Mouse (Mus musculus): ENCODE data around the gene Ccl17. TPM values are rescaled to one million over a fixed set of nuclear protein-coding genes. Genes with fewer than 3 reads are reported as not detected.

Gene Ccl17
- polyA plus RNA-seq, 1 experiment = 0.64 TPM

DNA sequence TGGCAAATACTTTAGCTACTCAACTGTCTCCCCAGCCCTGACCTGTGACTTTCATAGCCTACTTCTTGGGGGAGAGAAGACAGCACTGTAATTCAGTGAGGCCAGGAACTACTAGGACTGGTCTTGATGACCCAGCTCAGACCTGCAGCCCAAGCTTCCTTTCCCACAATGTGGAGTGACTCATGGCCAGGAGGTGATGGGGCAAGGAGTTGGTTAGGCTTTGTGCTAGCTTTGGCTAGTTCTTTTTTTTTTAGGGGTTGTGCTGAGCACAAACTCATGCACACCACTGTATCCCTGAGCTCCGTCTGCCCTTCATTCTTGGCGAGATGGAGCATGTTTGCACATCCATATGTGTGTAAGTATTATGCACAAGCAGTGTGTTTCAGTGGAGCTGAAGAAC, 33.9 kb upstream of the Ccl17 start:
- Histone ChIP-seq H3K4me3 (ENCODE audit: insufficient read depth, low read depth, low read length) (no peak overlapping the region), H3K4me1 (ENCODE audit: control insufficient read depth, insufficient read depth, low read length) (peaks cover 34% of the 10 kb centered on the region), H3K27ac (ENCODE audit: insufficient read depth, low read depth, low read length) (no peak overlapping the region), H3K36me3 (ENCODE audit: control insufficient read depth, insufficient read depth, low read length) (no peaks in the 10 kb centered on the region), H3K27me3 (replicated peaks; ENCODE audit: control insufficient read depth, insufficient read depth, low read length) (no peaks in the 10 kb centered on the region)
- TF ChIP-seq POLR2A (IDR thresholded peaks at IDR 0.05; ENCODE audit: low read depth, low read length) (no peak), CTCF (conservative IDR thresholded peaks at IDR 0.05; ENCODE audit: insufficient read depth, insufficient read length, low read depth, low read length) (no peak)
- WGBS = 93% methylated on average over 2 of the region's 2 CpGs
- DNase-seq = no peak

DNA sequence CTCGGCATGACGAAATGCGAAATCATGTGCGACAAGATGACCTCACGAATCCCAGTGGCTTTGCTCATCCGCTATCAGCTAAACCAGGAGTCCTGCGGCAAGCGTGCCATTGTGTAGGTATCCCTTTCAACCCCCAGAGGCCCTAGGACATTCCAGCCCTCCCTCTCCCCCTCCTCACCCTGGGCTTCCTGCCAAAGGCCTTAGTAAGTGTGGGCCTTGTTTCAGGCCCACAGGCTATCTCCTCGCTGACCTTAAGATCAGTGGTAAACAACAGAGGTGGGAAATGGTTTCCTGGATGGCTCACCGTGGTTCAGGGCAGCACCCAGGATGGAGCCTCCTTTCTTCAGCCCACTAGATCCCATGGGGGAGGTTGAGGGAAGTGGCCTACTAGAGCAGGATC, 32.2 kb upstream of the Ccl17 start:
- TF ChIP-seq CTCF (conservative IDR thresholded peaks at IDR 0.05; ENCODE audit: insufficient read depth, insufficient read length, low read depth, low read length) = no peak
- TF ChIP-seq POLR2A (IDR thresholded peaks at IDR 0.05; ENCODE audit: low read depth, low read length) = no peak
- H3K27ac ChIP-seq (ENCODE audit: insufficient read depth, low read depth, low read length) = peak overlapping the region; percentile 53

DNA sequence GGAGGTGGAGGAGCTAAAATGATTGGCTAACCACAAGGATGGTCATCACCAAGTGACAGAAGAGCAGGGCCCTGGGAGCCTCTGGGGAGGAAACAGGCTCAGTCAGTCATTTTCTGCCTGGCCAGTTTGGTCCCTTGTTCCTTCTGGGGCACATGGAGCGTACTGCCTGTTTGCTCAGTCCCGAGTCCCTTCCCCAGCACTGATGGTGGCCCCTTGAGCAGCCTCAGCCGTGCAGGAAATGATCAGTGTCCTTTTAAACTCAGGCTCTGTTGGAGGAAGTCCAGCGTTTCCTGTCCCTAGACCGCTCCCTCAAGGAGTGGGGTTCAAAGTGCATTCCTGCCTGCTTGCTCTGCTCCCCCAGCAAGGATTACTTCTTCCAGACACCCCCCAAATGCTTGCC, 31.8 kb upstream of the Ccl17 start:
- Histone ChIP-seq H3K27ac (ENCODE audit: insufficient read depth, low read depth, low read length) (peak overlapping the region; percentile 53), H3K4me1 (ENCODE audit: control insufficient read depth, insufficient read depth, low read length) (peaks cover 34% of the 10 kb centered on the region)
- DNase-seq = peak; percentile 93

More for the DNA sequence above, 32.2 kb upstream of the Ccl17 start:
- DNase-seq = no peak
- Histone ChIP-seq H3K4me3 (ENCODE audit: insufficient read depth, low read depth, low read length) (no peak overlapping the region), H3K4me1 (ENCODE audit: control insufficient read depth, insufficient read depth, low read length) (peaks cover 36% of the 10 kb centered on the region), H3K36me3 (ENCODE audit: control insufficient read depth, insufficient read depth, low read length) (no peaks in the 10 kb centered on the region), H3K27me3 (replicated peaks; ENCODE audit: control insufficient read depth, insufficient read depth, low read length) (no peaks in the 10 kb centered on the region)
- WGBS = 78% methylated on average over 10 of the region's 10 CpGs

DNA sequence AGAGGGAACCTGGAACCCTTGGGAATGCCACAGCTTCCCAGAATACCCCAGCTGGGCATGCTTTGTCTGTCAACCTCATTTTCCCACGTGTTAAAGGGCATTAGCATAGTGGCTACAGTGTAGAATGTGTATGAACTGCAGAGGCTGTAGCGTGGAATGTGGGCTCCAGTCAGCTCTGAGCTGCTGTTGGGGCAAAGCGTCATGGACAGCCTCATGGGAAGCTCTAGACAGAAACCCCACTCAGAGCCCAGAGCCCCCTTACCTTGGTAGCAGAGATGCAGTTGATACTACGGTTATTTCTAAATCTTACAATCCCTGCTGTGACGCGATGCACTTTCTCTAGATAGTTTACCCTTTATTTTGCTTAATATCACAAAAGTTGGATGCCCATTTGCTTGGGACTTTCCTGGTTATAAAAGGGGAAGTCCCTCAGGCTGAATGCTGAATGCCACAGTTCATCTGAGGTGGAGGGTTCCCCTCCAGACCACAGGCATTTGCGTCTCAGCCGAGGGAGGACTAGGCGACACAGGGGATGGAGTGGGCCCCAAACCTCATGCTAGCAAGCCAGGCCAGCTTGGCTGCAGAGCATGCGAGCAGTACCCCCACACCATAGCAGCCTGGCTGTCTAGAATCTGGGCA, 31.2 kb upstream of the Ccl17 start:
- TF ChIP-seq CTCF (conservative IDR thresholded peaks at IDR 0.05; ENCODE audit: insufficient read depth, insufficient read length, low read depth, low read length) = no peak
- TF ChIP-seq POLR2A (IDR thresholded peaks at IDR 0.05; ENCODE audit: low read depth, low read length) = no peak
- Histone ChIP-seq H3K27ac (ENCODE audit: insufficient read depth, low read depth, low read length) (peak overlapping the region; percentile 39), H3K27me3 (replicated peaks; ENCODE audit: control insufficient read depth, insufficient read depth, low read length) (no peaks in the 10 kb centered on the region), H3K36me3 (ENCODE audit: control insufficient read depth, insufficient read depth, low read length) (no peaks in the 10 kb centered on the region), H3K4me3 (ENCODE audit: insufficient read depth, low read depth, low read length) (no peak overlapping the region), H3K4me1 (ENCODE audit: control insufficient read depth, insufficient read depth, low read length) (peaks cover 34% of the 10 kb centered on the region)
- no peak for DNase-seq
- 50% methylated on average over 10 of the region's 10 CpGs for WGBS

More for the DNA sequence above, 31.8 kb upstream of the Ccl17 start:
- Histone ChIP-seq H3K36me3 (ENCODE audit: control insufficient read depth, insufficient read depth, low read length) (no peaks in the 10 kb centered on the region), H3K27me3 (replicated peaks; ENCODE audit: control insufficient read depth, insufficient read depth, low read length) (no peaks in the 10 kb centered on the region), H3K4me3 (ENCODE audit: insufficient read depth, low read depth, low read length) (no peak overlapping the region)
- WGBS = 16% methylated on average over 5 of the region's 5 CpGs
- TF ChIP-seq CTCF (conservative IDR thresholded peaks at IDR 0.05; ENCODE audit: insufficient read depth, insufficient read length, low read depth, low read length) (no peak), POLR2A (IDR thresholded peaks at IDR 0.05; ENCODE audit: low read depth, low read length) (no peak)

DNA sequence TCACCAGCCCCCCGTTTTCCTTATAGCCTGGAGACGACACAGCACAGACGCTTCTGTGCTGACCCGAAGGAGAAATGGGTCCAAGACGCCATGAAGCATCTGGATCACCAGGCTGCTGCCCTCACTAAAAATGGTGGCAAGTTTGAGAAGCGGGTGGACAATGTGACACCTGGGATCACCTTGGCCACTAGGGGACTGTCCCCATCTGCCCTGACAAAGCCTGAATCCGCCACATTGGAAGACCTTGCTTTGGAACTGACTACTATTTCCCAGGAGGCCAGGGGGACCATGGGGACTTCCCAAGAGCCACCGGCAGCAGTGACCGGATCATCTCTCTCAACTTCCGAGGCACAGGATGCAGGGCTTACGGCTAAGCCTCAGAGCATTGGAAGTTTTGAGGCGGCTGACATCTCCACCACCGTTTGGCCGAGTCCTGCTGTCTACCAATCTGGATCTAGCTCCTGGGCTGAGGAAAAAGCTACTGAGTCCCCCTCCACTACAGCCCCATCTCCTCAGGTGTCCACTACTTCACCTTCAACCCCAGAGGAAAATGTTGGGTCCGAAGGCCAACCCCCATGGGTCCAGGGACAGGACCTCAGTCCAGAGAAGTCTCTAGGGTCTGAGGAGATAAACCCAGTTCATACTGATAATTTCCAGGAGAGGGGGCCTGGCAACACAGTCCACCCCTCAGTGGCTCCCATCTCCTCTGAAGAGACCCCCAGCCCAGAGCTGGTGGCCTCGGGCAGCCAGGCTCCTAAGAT, 30.5 kb upstream of the Ccl17 start:
- 89% methylated on average over 16 of the region's 16 CpGs for WGBS
- TF ChIP-seq CTCF (conservative IDR thresholded peaks at IDR 0.05; ENCODE audit: insufficient read depth, insufficient read length, low read depth, low read length) = no peak
- no peak for TF ChIP-seq POLR2A (IDR thresholded peaks at IDR 0.05; ENCODE audit: low read depth, low read length)

DNA sequence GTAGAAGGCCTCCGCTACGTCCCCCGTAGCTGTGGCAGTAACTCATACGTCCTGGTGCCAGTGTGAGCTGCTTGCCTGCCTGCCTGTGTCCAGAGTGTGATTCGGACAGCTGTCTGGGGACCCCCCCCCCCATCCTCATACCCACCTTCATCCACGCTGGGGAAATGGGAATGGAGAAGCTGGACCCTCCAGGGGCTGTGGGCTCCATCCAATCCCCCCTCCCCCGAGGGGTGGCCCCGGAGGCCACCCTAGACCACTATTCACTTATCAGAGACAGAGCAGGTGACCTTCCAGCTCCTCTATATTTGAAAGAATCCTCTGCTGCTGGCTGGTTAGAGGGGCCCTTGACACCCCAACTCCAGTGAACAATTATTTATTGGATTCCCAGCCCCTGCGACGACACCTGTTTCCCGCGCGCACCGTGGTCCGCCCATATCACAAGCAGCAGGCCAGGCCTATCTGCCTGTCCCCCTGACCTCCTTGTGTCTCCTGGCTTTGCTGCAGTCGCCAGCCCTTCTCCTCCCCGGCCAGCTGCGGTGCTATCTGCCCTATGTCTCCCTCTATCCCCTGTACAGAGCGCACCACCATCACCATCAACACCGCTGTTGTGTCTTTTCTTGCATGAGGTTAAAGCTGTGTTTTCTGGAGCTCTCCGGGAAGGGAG, 29.6 kb upstream of the Ccl17 start:
- 90% methylated on average over 21 of the region's 21 CpGs for WGBS
- Histone ChIP-seq H3K4me1 (ENCODE audit: control insufficient read depth, insufficient read depth, low read length) (peaks cover 47% of the 10 kb centered on the region), H3K27ac (ENCODE audit: insufficient read depth, low read depth, low read length) (peak overlapping the region; percentile 50; the same call in 1 of the 2 replicates)

More for the DNA sequence above, 30.5 kb upstream of the Ccl17 start:
- DNase-seq = no peak
- Histone ChIP-seq H3K4me3 (ENCODE audit: insufficient read depth, low read depth, low read length) (no peak overlapping the region), H3K4me1 (ENCODE audit: control insufficient read depth, insufficient read depth, low read length) (peaks cover 40% of the 10 kb centered on the region), H3K27ac (ENCODE audit: insufficient read depth, low read depth, low read length) (no peak overlapping the region), H3K36me3 (ENCODE audit: control insufficient read depth, insufficient read depth, low read length) (no peaks in the 10 kb centered on the region), H3K27me3 (replicated peaks; ENCODE audit: control insufficient read depth, insufficient read depth, low read length) (no peaks in the 10 kb centered on the region)

More for the DNA sequence above, 29.6 kb upstream of the Ccl17 start:
- TF ChIP-seq POLR2A (IDR thresholded peaks at IDR 0.05; ENCODE audit: low read depth, low read length) = no peak
- no peak for TF ChIP-seq CTCF (conservative IDR thresholded peaks at IDR 0.05; ENCODE audit: insufficient read depth, insufficient read length, low read depth, low read length)
- Histone ChIP-seq H3K36me3 (ENCODE audit: control insufficient read depth, insufficient read depth, low read length) (no peaks in the 10 kb centered on the region), H3K27me3 (replicated peaks; ENCODE audit: control insufficient read depth, insufficient read depth, low read length) (no peaks in the 10 kb centered on the region), H3K4me3 (ENCODE audit: insufficient read depth, low read depth, low read length) (no peak overlapping the region)
- DNase-seq = no peak

Measured in kidney, adult 2 months (tissue).